Mouse (Mus musculus): ENCODE data around the gene Tmem209.

DNA sequence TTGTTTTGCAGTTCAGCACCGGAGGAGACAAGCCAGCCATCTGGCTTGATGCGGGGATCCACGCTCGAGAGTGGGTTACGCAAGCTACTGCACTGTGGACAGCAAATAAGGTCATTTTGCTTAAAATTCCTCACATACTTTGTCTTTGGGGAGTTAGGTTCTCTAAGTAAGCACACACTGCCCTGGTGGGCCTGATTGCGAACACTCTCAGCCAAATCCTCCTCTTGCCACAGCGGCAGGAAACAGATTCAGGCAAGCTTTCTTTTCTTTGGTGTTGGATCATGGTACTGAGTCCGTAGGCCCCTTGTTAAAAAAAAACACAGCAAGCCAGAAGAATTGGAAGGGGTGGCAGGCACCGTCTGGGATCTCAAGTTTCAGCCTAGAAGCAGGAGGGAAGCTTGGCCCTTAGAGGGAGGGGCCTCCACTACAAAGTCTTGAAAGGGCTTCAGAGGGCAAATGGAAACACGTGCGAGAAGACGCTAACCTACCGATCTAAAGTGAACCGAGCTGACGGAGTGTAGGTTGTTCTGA, 39.7 kb upstream of the Tmem209 start:
- TF ChIP-seq POLR2A (IDR thresholded peaks at IDR 0.05; ENCODE audit: borderline replicate concordance, control insufficient read depth, low read depth, low read length) (no peak), CTCF (IDR thresholded peaks at IDR 0.05; ENCODE audit: control insufficient read depth, insufficient read depth, low read length) (no peak)
